Mouse (Mus musculus) liver, embryonic 12.5 days (tissue): Measurements from ENCODE around the gene Ccdc150. TPM values are rescaled to one million over a fixed set of nuclear protein-coding genes. Genes with fewer than 3 reads are reported as not detected.

Experiments
- ATAC-seq: fragments of 200-750 bp; cut with Nextera tagmentation; 2 replicates; pipeline ENCODE4 v1.8.0; 2017; ENCODE audit warnings: moderate number of reproducible peaks, mild to moderate bottlenecking, moderate library complexity
- H3K27ac ChIP-seq: fragments of 300-500 bp; sonication (generic); 2 replicates; pipeline ENCODE4 v1.5.1; 2016; ENCODE audit warnings: mild to moderate bottlenecking
- H3K27me3 ChIP-seq: fragments of 300-500 bp; sonication (generic); replicated peaks from 2 replicates; pipeline ENCODE4 v1.6.1; 2016; ENCODE audit warnings: mild to moderate bottlenecking, moderate library complexity
- H3K36me3 ChIP-seq: fragments of 300-500 bp; sonication (generic); 2 replicates; pipeline ENCODE4 v1.6.1; 2016; ENCODE audit warnings: mild to moderate bottlenecking, moderate library complexity
- H3K4me1 ChIP-seq: fragments of 300-500 bp; sonication (generic); 2 replicates; pipeline ENCODE4 v1.6.1; 2016
- H3K4me2 ChIP-seq: fragments of 300-500 bp; sonication (generic); 2 replicates; pipeline ENCODE4 v1.6.1; 2016; ENCODE audit warnings: mild to moderate bottlenecking, moderate library complexity
- H3K4me3 ChIP-seq: fragments of 300-500 bp; sonication (generic); 2 replicates; pipeline ENCODE4 v1.5.1; 2016; ENCODE audit warnings: mild to moderate bottlenecking, moderate library complexity
- H3K9ac ChIP-seq: fragments of 300-500 bp; sonication (generic); 2 replicates; pipeline ENCODE4 v1.6.1; 2016; ENCODE audit warnings: mild to moderate bottlenecking, moderate library complexity
- H3K9me3 ChIP-seq: fragments of 300-500 bp; sonication (generic); replicated peaks from 2 replicates; pipeline ENCODE4 v1.6.1; 2016; ENCODE audit warnings: mild to moderate bottlenecking, moderate library complexity
- WGBS: fragments of 180-500 bp; shearing (Covaris S2); methylation state at CpG from one replicate; pipeline ENCODE4 v1.1.7; 2016; ENCODE audit not compliant: insufficient replicate concordance; 5-methylcytosine and 5-hydroxymethylcytosine counted together
- polyA plus RNA-seq: library from polyadenylated mRNA; unstranded; fragments of >200 nt; fragmentation: Nextera tagmentation; extraction: Ambion mirVana; gene quantifications from 2 replicates; pipeline ENCODE4 v1.2.1, GENCODE M21; 2016

The Ccdc150 gene
- polyA plus RNA-seq = 0.42 and 0.44 TPM in 2 replicates

GRCm38 (mm10) chr1:54250158-54250866, at the start of gene Ccdc150:
Gene Ccdc150 (plus strand): TSS chr1:54250683.
- no peaks in the 10 kb centered on the region for H3K9me3 ChIP-seq
- H3K4me3 ChIP-seq = peak within 1 kb of the TSS; percentile 67
- peak within 1 kb of the TSS; percentile 61 for H3K9ac ChIP-seq
- H3K4me2 ChIP-seq = peak within 1 kb of the TSS; percentile 80
- 0 out of 2 replicates have a peak within 1 kb of the TSS, but pooled peaks have one; percentile 25 for H3K27ac ChIP-seq
- H3K4me1 ChIP-seq = peaks cover 9% of the 10 kb centered on the region
- H3K27me3 ChIP-seq = no peaks in the 10 kb centered on the region
- WGBS = 19% methylated on average over 33 of the region's 33 CpGs
- no peaks in the 10 kb centered on the region for H3K36me3 ChIP-seq
- peak; percentile 98 for ATAC-seq

GRCm38 (mm10) chr1:54220273-54220672, 30.2 kb upstream of the Ccdc150 start:
- Histone ChIP-seq H3K4me2 (no peak overlapping the region), H3K27ac (no peak overlapping the region), H3K4me1 (no peaks in the 10 kb centered on the region), H3K36me3 (no peaks in the 10 kb centered on the region), H3K9me3 (no peaks in the 10 kb centered on the region), H3K4me3 (no peak overlapping the region), H3K27me3 (no peaks in the 10 kb centered on the region), H3K9ac (no peak overlapping the region)
- WGBS = 78% methylated on average over 3 of the region's 3 CpGs
- no peak for ATAC-seq

GRCm38 (mm10) chr1:54242722-54243121, 7.8 kb upstream of the Ccdc150 start:
- no peak overlapping the region for H3K27ac ChIP-seq
- WGBS = 77% methylated on average over 4 of the region's 4 CpGs
- no peak for ATAC-seq
- no peaks in the 10 kb centered on the region for H3K4me1 ChIP-seq
- H3K4me3 ChIP-seq = no peak overlapping the region
- H3K27me3 ChIP-seq = no peaks in the 10 kb centered on the region
- H3K9me3 ChIP-seq = no peaks in the 10 kb centered on the region
- H3K4me2 ChIP-seq = no peak overlapping the region
- H3K36me3 ChIP-seq = no peaks in the 10 kb centered on the region
- no peak overlapping the region for H3K9ac ChIP-seq

- Histone ChIP-seq H3K4me1 (no peaks in the 10 kb centered on the region), H3K36me3 (no peaks in the 10 kb centered on the region), H3K4me2 (no peak overlapping the region), H3K27ac (no peak overlapping the region), H3K9ac (no peak overlapping the region), H3K27me3 (no peaks in the 10 kb centered on the region), H3K4me3 (no peak overlapping the region), H3K9me3 (no peaks in the 10 kb centered on the region)
- WGBS = 57% methylated on average over 3 of the region's 3 CpGs
- no peak for ATAC-seq
These were observed 25.1 kb downstream of the Ccdc150 start for GRCm38 (mm10) chr1:54275552-54275951.

- no peak overlapping the region for H3K4me2 ChIP-seq
- H3K9me3 ChIP-seq = no peaks in the 10 kb centered on the region
- no peaks in the 10 kb centered on the region for H3K36me3 ChIP-seq
- no peak overlapping the region for H3K9ac ChIP-seq
- H3K27ac ChIP-seq = no peak overlapping the region
- H3K27me3 ChIP-seq = no peaks in the 10 kb centered on the region
- no peaks in the 10 kb centered on the region for H3K4me1 ChIP-seq
- 50% methylated on average over 1 of the region's 1 CpGs for WGBS
- ATAC-seq = no peak
- H3K4me3 ChIP-seq = no peak overlapping the region
These were observed 29.1 kb downstream of the Ccdc150 start for GRCm38 (mm10) chr1:54279628-54280027.

GRCm38 (mm10) chr1:54280651-54281050, 30.2 kb downstream of the Ccdc150 start:
- Histone ChIP-seq H3K9ac (no peak overlapping the region), H3K36me3 (no peaks in the 10 kb centered on the region), H3K27ac (no peak overlapping the region), H3K4me2 (no peak overlapping the region), H3K4me1 (no peaks in the 10 kb centered on the region), H3K4me3 (no peak overlapping the region), H3K27me3 (no peaks in the 10 kb centered on the region), H3K9me3 (no peaks in the 10 kb centered on the region)
- no peak for ATAC-seq
- WGBS = 71% methylated on average over 3 of the region's 3 CpGs

- no peak for ATAC-seq
- H3K9me3 ChIP-seq = no peaks in the 10 kb centered on the region
- WGBS = 55% methylated on average over 2 of the region's 2 CpGs
- H3K4me1 ChIP-seq = no peaks in the 10 kb centered on the region
- H3K27ac ChIP-seq = no peak overlapping the region
- no peak overlapping the region for H3K4me2 ChIP-seq
- H3K27me3 ChIP-seq = no peaks in the 10 kb centered on the region
- no peak overlapping the region for H3K9ac ChIP-seq
- H3K4me3 ChIP-seq = no peak overlapping the region
- no peaks in the 10 kb centered on the region for H3K36me3 ChIP-seq
These were observed 55.9 kb downstream of the Ccdc150 start for GRCm38 (mm10) chr1:54306404-54306803.

GRCm38 (mm10) chr1:54326647-54327046, 76.2 kb downstream of the Ccdc150 start:
- Histone ChIP-seq H3K4me3 (no peak overlapping the region), H3K27me3 (no peaks in the 10 kb centered on the region), H3K9me3 (peaks cover 15% of the 10 kb centered on the region), H3K4me2 (no peak overlapping the region), H3K36me3 (no peaks in the 10 kb centered on the region), H3K27ac (no peak overlapping the region), H3K9ac (no peak overlapping the region), H3K4me1 (no peaks in the 10 kb centered on the region)
- ATAC-seq = no peak
- 76% methylated on average over 2 of the region's 2 CpGs for WGBS

GRCm38 (mm10) chr1:54327876-54328545, 77.5 kb downstream of the Ccdc150 start:
- Histone ChIP-seq H3K4me2 (no peak overlapping the region), H3K36me3 (no peaks in the 10 kb centered on the region), H3K9me3 (peaks cover 15% of the 10 kb centered on the region), H3K27me3 (no peaks in the 10 kb centered on the region), H3K9ac (no peak overlapping the region), H3K4me3 (no peak overlapping the region), H3K4me1 (no peaks in the 10 kb centered on the region), H3K27ac (no peak overlapping the region)
- ATAC-seq = no peak
- WGBS = 62% methylated on average over 6 of the region's 6 CpGs

- no peak for ATAC-seq
These were observed 82.5 kb downstream of the Ccdc150 start for GRCm38 (mm10) chr1:54332988-54333387.

GRCm38 (mm10) chr1:54354786-54355185, 104.3 kb downstream of the Ccdc150 start:
- ATAC-seq = no peak
- H3K4me1 ChIP-seq = no peaks in the 10 kb centered on the region
- H3K36me3 ChIP-seq = no peaks in the 10 kb centered on the region
- H3K4me3 ChIP-seq = no peak overlapping the region
- 82% methylated on average over 4 of the region's 4 CpGs for WGBS
- no peaks in the 10 kb centered on the region for H3K9me3 ChIP-seq
- H3K27me3 ChIP-seq = no peaks in the 10 kb centered on the region
- no peak overlapping the region for H3K9ac ChIP-seq
- H3K27ac ChIP-seq = no peak overlapping the region
- no peak overlapping the region for H3K4me2 ChIP-seq

More at GRCm38 (mm10) chr1:54332988-54333387, 82.5 kb downstream of the Ccdc150 start:
- H3K36me3 ChIP-seq = no peaks in the 10 kb centered on the region
- H3K27ac ChIP-seq = no peak overlapping the region
- no peak overlapping the region for H3K9ac ChIP-seq
- no peaks in the 10 kb centered on the region for H3K9me3 ChIP-seq
- H3K4me2 ChIP-seq = no peak overlapping the region
- H3K4me1 ChIP-seq = no peaks in the 10 kb centered on the region
- no peak overlapping the region for H3K4me3 ChIP-seq
- H3K27me3 ChIP-seq = no peaks in the 10 kb centered on the region
- 47% methylated on average over 4 of the region's 4 CpGs for WGBS

- no peak for ATAC-seq
- no peak overlapping the region for H3K9ac ChIP-seq
- WGBS = 79% methylated on average over 5 of the region's 5 CpGs
- H3K4me3 ChIP-seq = no peak overlapping the region
- H3K27ac ChIP-seq = no peak overlapping the region
- no peaks in the 10 kb centered on the region for H3K27me3 ChIP-seq
- H3K4me2 ChIP-seq = no peak overlapping the region
- no peaks in the 10 kb centered on the region for H3K36me3 ChIP-seq
- no peaks in the 10 kb centered on the region for H3K4me1 ChIP-seq
- H3K9me3 ChIP-seq = no peaks in the 10 kb centered on the region
These were observed 105.0 kb downstream of the Ccdc150 start for GRCm38 (mm10) chr1:54355485-54355884.
